Mouse (Mus musculus): ENCODE results near the gene Gpha2. TPM values are rescaled to one million over a fixed set of nuclear protein-coding genes. Genes with fewer than 3 reads are reported as not detected.

Gpha2 gene
- 0.31 TPM in 1 of 2 replicates, not detected in the other for polyA plus RNA-seq (2015; fragmentation: Nextera tagmentation; extraction: Ambion mirVana)

GRCm38 (mm10) chr19:6226135-6226534 is at the start of gene Gpha2:
TSS of gene Gpha2 (plus strand) at chr19:6226380.
- no peaks in the 10 kb centered on the region for H3K9me3 ChIP-seq (replicated peaks)
- H3K36me3 ChIP-seq (ENCODE audit: poor library complexity, severe bottlenecking): peaks cover 45% of the 10 kb centered on the region
- H3K9ac ChIP-seq: no peak within 1 kb of the TSS
- 7% methylated on average over 2 of the region's 2 CpGs for WGBS
- H3K27me3 ChIP-seq: no peaks in the 10 kb centered on the region
- H3K4me3 ChIP-seq: no peak within 1 kb of the TSS
- no peak within 1 kb of the TSS for H3K27ac ChIP-seq
- H3K4me1 ChIP-seq: no peaks in the 10 kb centered on the region
- ATAC-seq: no peak
- H3K4me2 ChIP-seq: no peak within 1 kb of the TSS

DNA sequence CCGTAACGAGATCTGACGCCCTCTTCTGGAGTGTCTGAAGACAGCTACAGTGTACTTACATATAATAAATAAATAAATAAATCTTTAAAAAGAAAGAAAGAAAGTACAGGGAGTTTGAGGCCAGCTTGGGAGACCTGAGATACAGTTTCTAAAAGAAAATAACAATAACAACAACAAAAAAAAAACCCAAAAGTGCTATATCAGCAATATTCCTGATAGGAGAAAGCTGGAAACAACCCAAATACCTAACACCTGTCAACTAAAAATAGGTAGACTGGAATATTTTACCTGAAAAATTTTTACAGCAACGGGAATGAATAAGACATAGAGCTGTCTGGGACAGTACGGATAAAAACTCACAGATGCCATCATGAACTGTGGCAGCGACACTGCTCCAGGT is 47.4 kb upstream of the Gpha2 start:
- H3K9ac ChIP-seq: no peak overlapping the region
- no peak overlapping the region for H3K4me2 ChIP-seq
- H3K4me3 ChIP-seq: no peak overlapping the region
- WGBS: 86% methylated on average over 6 of the region's 6 CpGs
- no peak for ATAC-seq
- H3K27me3 ChIP-seq: no peaks in the 10 kb centered on the region
- no peaks in the 10 kb centered on the region for H3K4me1 ChIP-seq
- H3K36me3 ChIP-seq (ENCODE audit: poor library complexity, severe bottlenecking): no peaks in the 10 kb centered on the region
- H3K27ac ChIP-seq: no peak overlapping the region
- H3K9me3 ChIP-seq (replicated peaks): 0 out of 2 replicates have a peak, but pooled peaks cover 4% of the 10 kb centered on the region

DNA sequence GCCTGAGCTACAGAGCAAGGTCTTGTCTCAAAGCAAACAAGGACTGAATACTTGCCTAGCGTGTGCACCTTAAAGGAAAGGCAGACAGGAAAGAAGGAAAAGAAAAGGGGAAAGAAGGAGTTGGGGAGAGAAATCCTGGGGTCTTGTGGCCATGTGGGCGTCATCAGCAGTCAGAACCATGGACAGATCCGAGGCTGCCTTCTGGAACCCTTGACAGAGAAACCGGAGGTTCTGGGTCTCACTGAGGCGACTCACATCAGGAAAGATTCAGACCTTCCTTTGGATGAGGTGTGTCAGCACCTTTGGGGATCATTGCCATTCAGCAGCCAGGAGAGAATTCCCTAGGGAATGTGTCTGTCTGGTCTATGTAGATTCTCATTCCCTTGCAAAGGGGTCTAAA is 44.6 kb upstream of the Gpha2 start:
- H3K36me3 ChIP-seq (ENCODE audit: poor library complexity, severe bottlenecking): no peaks in the 10 kb centered on the region
- no peaks in the 10 kb centered on the region for H3K4me1 ChIP-seq
- no peak overlapping the region for H3K4me2 ChIP-seq
- WGBS: 30% methylated on average over 5 of the region's 5 CpGs
- no peak overlapping the region for H3K9ac ChIP-seq
- no peak overlapping the region for H3K4me3 ChIP-seq
- 0 out of 2 replicates have a peak, but pooled peaks cover 4% of the 10 kb centered on the region for H3K9me3 ChIP-seq (replicated peaks)
- H3K27ac ChIP-seq: no peak overlapping the region
- ATAC-seq: no peak
- no peaks in the 10 kb centered on the region for H3K27me3 ChIP-seq

GRCm38 (mm10) chr19:6182534-6182933 is 43.6 kb upstream of the Gpha2 start:
- Histone ChIP-seq H3K9ac (no peak overlapping the region), H3K27me3 (no peaks in the 10 kb centered on the region), H3K4me3 (no peak overlapping the region), H3K4me2 (no peak overlapping the region), H3K27ac (no peak overlapping the region), H3K4me1 (no peaks in the 10 kb centered on the region), H3K9me3 (replicated peaks) (0 out of 2 replicates have a peak, but pooled peaks cover 4% of the 10 kb centered on the region), H3K36me3 (ENCODE audit: poor library complexity, severe bottlenecking) (no peaks in the 10 kb centered on the region)
- no peak for ATAC-seq
- WGBS: 18% methylated on average over 3 of the region's 3 CpGs

DNA sequence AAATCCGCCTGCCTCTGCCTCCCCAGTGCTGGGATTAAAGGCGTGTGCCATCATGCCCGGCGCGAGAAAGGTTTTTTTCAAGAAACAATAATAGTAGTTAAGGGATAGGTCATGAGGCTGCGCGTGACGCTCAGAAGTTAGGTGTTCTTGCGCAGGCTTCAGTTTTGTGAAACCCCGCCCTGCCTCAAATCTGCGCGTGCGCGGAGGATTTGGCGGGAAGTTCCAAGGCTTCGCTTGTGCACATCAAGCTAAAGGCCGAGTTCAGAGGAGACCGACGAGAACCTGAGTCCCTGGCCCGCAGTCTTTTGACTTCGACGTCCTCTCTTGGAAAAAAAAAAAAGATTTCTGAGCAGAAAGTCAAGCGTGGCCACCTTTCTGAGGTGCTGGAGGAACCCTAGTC is 42.0 kb upstream of the Gpha2 start, which contains the start of gene Majin:
Gene Majin (plus strand): TSS at position 258 of the 400 bp plus-strand sequence.
- no peak within 1 kb of the TSS for H3K9ac ChIP-seq
- H3K4me2 ChIP-seq: no peak within 1 kb of the TSS
- WGBS: 92% methylated on average over 23 of the region's 23 CpGs
- H3K36me3 ChIP-seq (ENCODE audit: poor library complexity, severe bottlenecking): no peaks in the 10 kb centered on the region
- no peak within 1 kb of the TSS for H3K27ac ChIP-seq
- no peaks in the 10 kb centered on the region for H3K4me1 ChIP-seq
- no peaks in the 10 kb centered on the region for H3K27me3 ChIP-seq
- H3K4me3 ChIP-seq: no peak within 1 kb of the TSS
- no peak for ATAC-seq
- 0 out of 2 replicates have a peak, but pooled peaks cover 4% of the 10 kb centered on the region for H3K9me3 ChIP-seq (replicated peaks)

DNA sequence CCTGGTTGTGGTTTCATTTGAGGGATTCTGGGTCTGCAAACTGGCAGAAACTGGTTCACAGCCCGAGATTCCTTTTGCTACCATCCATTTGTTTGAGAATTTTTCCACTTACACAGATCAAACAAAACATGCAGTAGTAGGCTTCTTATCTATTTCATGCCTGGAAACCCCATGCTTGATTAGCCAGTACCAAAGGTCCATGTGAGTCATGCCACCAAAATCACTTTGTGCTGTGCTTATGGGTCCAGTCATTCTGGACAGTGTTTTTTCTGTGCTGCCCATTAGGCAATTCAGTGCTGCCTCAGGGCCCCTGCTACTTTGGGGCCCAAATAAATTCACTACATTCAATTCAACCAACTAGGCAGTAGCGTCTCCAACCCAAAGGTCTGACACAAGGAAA is 21.9 kb upstream of the Gpha2 start:
- 79% methylated on average over 2 of the region's 2 CpGs for WGBS
- ATAC-seq: no peak
- no peak overlapping the region for H3K4me3 ChIP-seq
- H3K4me2 ChIP-seq: no peak overlapping the region
- no peak overlapping the region for H3K9ac ChIP-seq
- no peaks in the 10 kb centered on the region for H3K36me3 ChIP-seq (ENCODE audit: poor library complexity, severe bottlenecking)
- H3K4me1 ChIP-seq: no peaks in the 10 kb centered on the region
- H3K27me3 ChIP-seq: no peaks in the 10 kb centered on the region
- no peaks in the 10 kb centered on the region for H3K9me3 ChIP-seq (replicated peaks)
- no peak overlapping the region for H3K27ac ChIP-seq

DNA sequence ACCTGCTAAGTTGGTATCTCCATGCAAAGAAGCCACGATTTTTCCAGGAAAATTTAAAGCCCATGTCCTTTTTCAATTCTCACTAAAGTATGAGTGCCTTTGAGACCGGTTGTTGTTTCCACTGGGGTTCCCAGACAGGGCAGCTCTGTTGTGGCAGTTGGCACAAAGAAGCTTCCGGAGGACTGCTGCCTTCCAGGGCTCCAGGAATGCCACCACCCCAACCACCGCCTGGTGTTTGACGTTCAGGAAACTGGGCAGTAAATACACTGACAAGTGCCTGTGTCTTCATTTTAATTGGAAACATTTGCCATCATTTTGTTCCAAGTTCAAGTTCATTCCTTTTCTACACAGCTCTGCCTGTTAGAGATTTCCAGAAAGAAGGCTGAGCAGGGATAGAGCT is 19.5 kb upstream of the Gpha2 start:
- Histone ChIP-seq H3K9me3 (replicated peaks) (no peaks in the 10 kb centered on the region), H3K4me1 (no peaks in the 10 kb centered on the region), H3K9ac (no peak overlapping the region), H3K27ac (no peak overlapping the region), H3K36me3 (ENCODE audit: poor library complexity, severe bottlenecking) (no peaks in the 10 kb centered on the region), H3K4me2 (no peak overlapping the region), H3K4me3 (no peak overlapping the region), H3K27me3 (no peaks in the 10 kb centered on the region)
- 72% methylated on average over 5 of the region's 5 CpGs for WGBS
- ATAC-seq: no peak

- no peaks in the 10 kb centered on the region for H3K9me3 ChIP-seq (replicated peaks)
- no peak overlapping the region for H3K9ac ChIP-seq
- H3K4me3 ChIP-seq: no peak overlapping the region
- 86% methylated on average over 6 of the region's 6 CpGs for WGBS
- H3K27ac ChIP-seq: no peak overlapping the region
- no peaks in the 10 kb centered on the region for H3K36me3 ChIP-seq (ENCODE audit: poor library complexity, severe bottlenecking)
- no peaks in the 10 kb centered on the region for H3K27me3 ChIP-seq
- no peak for ATAC-seq
- H3K4me1 ChIP-seq: no peaks in the 10 kb centered on the region
- H3K4me2 ChIP-seq: no peak overlapping the region
Observed at GRCm38 (mm10) chr19:6216046-6216705, 10.0 kb upstream of the Gpha2 start.

GRCm38 (mm10) chr19:6218606-6219005 is 7.6 kb upstream of the Gpha2 start:
- H3K4me2 ChIP-seq: no peak overlapping the region
- H3K9me3 ChIP-seq (replicated peaks): no peaks in the 10 kb centered on the region
- no peaks in the 10 kb centered on the region for H3K36me3 ChIP-seq (ENCODE audit: poor library complexity, severe bottlenecking)
- H3K4me1 ChIP-seq: no peaks in the 10 kb centered on the region
- ATAC-seq: no peak
- H3K27me3 ChIP-seq: no peaks in the 10 kb centered on the region
- WGBS: 69% methylated on average over 6 of the region's 6 CpGs
- H3K27ac ChIP-seq: no peak overlapping the region
- H3K4me3 ChIP-seq: no peak overlapping the region
- no peak overlapping the region for H3K9ac ChIP-seq

GRCm38 (mm10) chr19:6226763-6227162 is 583 bp downstream of the Gpha2 start:
- WGBS: 92% methylated on average over 14 of the region's 14 CpGs
- Histone ChIP-seq H3K27ac (no peak overlapping the region), H3K27me3 (no peaks in the 10 kb centered on the region), H3K9ac (no peak overlapping the region), H3K36me3 (ENCODE audit: poor library complexity, severe bottlenecking) (peaks cover 52% of the 10 kb centered on the region), H3K4me3 (no peak overlapping the region), H3K4me2 (no peak overlapping the region), H3K4me1 (no peaks in the 10 kb centered on the region), H3K9me3 (replicated peaks) (no peaks in the 10 kb centered on the region)
- ATAC-seq: no peak

DNA sequence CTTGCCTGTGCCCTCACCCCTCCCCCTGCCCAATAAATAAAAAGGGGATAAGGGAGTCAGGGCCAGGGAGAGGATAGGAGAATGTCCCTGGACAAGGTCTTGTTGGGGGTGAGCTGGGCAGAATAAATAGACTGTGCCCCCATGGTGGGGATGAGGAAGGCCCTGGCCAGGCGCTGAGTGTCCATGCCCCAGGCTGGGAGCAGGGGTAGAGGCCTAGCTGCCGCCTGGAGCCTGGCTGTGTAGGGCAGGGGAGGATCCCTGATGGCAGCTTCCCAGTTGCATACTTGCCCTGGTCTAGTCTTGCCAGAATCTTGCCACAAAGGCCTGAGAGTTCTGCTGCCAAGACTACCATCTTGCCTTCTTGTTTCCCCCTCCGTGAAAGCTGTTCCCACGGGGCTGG is 1.7 kb downstream of the Gpha2 start:
- peaks cover 63% of the 10 kb centered on the region for H3K36me3 ChIP-seq (ENCODE audit: poor library complexity, severe bottlenecking)
- no peak overlapping the region for H3K4me3 ChIP-seq
- H3K27ac ChIP-seq: no peak overlapping the region
- H3K4me1 ChIP-seq: no peaks in the 10 kb centered on the region
- WGBS: 79% methylated on average over 4 of the region's 4 CpGs
- H3K9ac ChIP-seq: no peak overlapping the region
- no peaks in the 10 kb centered on the region for H3K27me3 ChIP-seq
- no peak for ATAC-seq
- H3K4me2 ChIP-seq: no peak overlapping the region
- H3K9me3 ChIP-seq (replicated peaks): no peaks in the 10 kb centered on the region

GRCm38 (mm10) chr19:6230411-6230810 is 4.2 kb downstream of the Gpha2 start:
- H3K4me1 ChIP-seq: peaks cover 11% of the 10 kb centered on the region
- H3K9me3 ChIP-seq (replicated peaks): no peaks in the 10 kb centered on the region
- peaks cover 72% of the 10 kb centered on the region for H3K36me3 ChIP-seq (ENCODE audit: poor library complexity, severe bottlenecking)
- no peak overlapping the region for H3K9ac ChIP-seq
- no peak overlapping the region for H3K27ac ChIP-seq
- H3K27me3 ChIP-seq: no peaks in the 10 kb centered on the region
- no peak overlapping the region for H3K4me2 ChIP-seq
- WGBS: 87% methylated on average over 4 of the region's 4 CpGs
- H3K4me3 ChIP-seq: no peak overlapping the region
- ATAC-seq: no peak

DNA sequence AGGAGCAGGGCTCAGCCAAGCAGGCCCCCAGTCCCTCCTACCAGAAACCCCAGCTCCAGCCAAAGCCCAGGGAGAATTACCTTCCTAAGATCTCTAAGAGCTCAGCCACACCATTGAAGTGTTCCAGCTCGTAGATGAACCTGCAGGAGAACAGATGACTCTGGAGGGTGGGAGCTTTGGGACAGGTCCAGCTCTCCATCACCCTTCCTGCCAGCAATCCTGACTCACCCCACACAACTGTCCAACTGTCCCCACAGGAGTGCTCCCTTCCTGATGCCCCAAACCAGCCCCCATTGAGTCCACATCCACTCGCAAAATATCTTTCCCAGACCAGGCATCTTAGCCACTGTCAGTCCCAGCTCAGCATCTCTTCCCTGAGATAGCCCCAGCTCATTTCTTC is 4.9 kb downstream of the Gpha2 start:
- no peak overlapping the region for H3K4me3 ChIP-seq
- H3K4me2 ChIP-seq: no peak overlapping the region
- H3K36me3 ChIP-seq (ENCODE audit: poor library complexity, severe bottlenecking): peaks cover 72% of the 10 kb centered on the region
- WGBS: 85% methylated on average over 2 of the region's 2 CpGs
- H3K9ac ChIP-seq: no peak overlapping the region
- ATAC-seq: no peak
- H3K27ac ChIP-seq: no peak overlapping the region
- peaks cover 11% of the 10 kb centered on the region for H3K4me1 ChIP-seq
- no peaks in the 10 kb centered on the region for H3K27me3 ChIP-seq
- no peaks in the 10 kb centered on the region for H3K9me3 ChIP-seq (replicated peaks)

Measured in forebrain, embryonic 13.5 days (tissue).